Mouse (Mus musculus) embryonic facial prominence, embryonic 15.5 days (tissue): Measurements from ENCODE around the gene P2rx4. TPM values are rescaled to one million over a fixed set of nuclear protein-coding genes. Genes with fewer than 3 reads are reported as not detected.

Source experiments
- ATAC-seq: fragments of 200-750 bp; cut with Nextera tagmentation; 2 replicates; pipeline ENCODE4 v1.8.0; 2017; ENCODE audit warnings: low read depth, moderate TSS enrichment; ENCODE audit not compliant: insufficient number of reproducible peaks, low FRiP score, low TSS enrichment
- H3K27ac ChIP-seq: fragments of 300-500 bp; sonication (generic); replicated peaks from 2 replicates; pipeline ENCODE4 v1.5.1; 2015; ENCODE audit warnings: mild to moderate bottlenecking, inconsistent platforms
- H3K27me3 ChIP-seq: fragments of 300-500 bp; sonication (generic); 2 replicates; pipeline ENCODE4 v1.6.1; 2015; ENCODE audit warnings: inconsistent platforms
- H3K36me3 ChIP-seq: fragments of 300-500 bp; sonication (generic); 2 replicates; pipeline ENCODE4 v1.6.1; 2015; ENCODE audit warnings: mild to moderate bottlenecking, inconsistent platforms
- H3K4me1 ChIP-seq: fragments of 300-500 bp; sonication (generic); 2 replicates; pipeline ENCODE4 v1.6.1; 2015; ENCODE audit warnings: inconsistent platforms
- H3K4me2 ChIP-seq: fragments of 300-500 bp; sonication (generic); replicated peaks from 2 replicates; pipeline ENCODE4 v1.6.1; 2015; ENCODE audit warnings: mild to moderate bottlenecking, inconsistent platforms
- H3K4me3 ChIP-seq: fragments of 300-500 bp; sonication (generic); replicated peaks from 2 replicates; pipeline ENCODE4 v1.5.1; 2015; ENCODE audit warnings: mild to moderate bottlenecking, inconsistent platforms
- H3K9ac ChIP-seq: fragments of 300-500 bp; sonication (generic); 2 replicates; pipeline ENCODE4 v1.6.1; 2015; ENCODE audit warnings: inconsistent platforms
- H3K9me3 ChIP-seq: fragments of 300-500 bp; sonication (generic); replicated peaks from 2 replicates; pipeline ENCODE4 v1.6.1; 2016; ENCODE audit warnings: inconsistent platforms
- WGBS: fragments of 180-500 bp; shearing (Covaris S2); methylation state at CpG from one replicate; pipeline ENCODE4 v1.1.7; 2015; 5-methylcytosine and 5-hydroxymethylcytosine counted together
- polyA plus RNA-seq: library from polyadenylated mRNA; unstranded; fragments of >200 nt; fragmentation: Nextera tagmentation; extraction: Ambion mirVana; gene quantifications from 2 replicates; pipeline ENCODE4 v1.2.1, GENCODE M21; 2015

Gene P2rx4
- polyA plus RNA-seq, 1 experiment from 2014 or later = 23.3 TPM

DNA sequence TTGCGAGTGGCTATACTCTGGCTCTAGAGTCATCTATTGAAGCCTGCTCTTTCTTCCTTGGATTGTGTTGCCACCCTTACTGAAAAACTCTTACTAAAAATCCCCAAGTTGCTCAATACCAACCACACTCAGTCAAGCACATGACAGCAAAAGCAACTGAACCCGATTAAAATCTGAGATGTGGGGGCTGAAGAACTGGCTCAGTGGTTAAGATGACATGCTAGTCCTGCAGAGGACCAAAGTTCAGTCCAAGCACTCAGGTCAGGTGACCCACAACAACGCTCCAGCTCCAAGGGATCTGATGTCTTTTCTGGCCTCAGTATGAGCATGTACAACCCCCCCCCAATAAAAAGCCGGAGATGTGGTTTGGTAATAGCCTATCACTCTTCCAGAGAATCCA lies 2.8 kb upstream of the P2rx4 start:
- WGBS = 81% methylated on average over 4 of the region's 4 CpGs
- H3K27me3 ChIP-seq = no peaks in the 10 kb centered on the region
- no peak overlapping the region for H3K9ac ChIP-seq
- no peak overlapping the region for H3K27ac ChIP-seq
- H3K4me2 ChIP-seq = no peak overlapping the region
- no peak for ATAC-seq
- H3K4me1 ChIP-seq = peaks cover 6% of the 10 kb centered on the region; the same call in 1 of the 2 replicates
- no peaks in the 10 kb centered on the region for H3K36me3 ChIP-seq
- H3K9me3 ChIP-seq = no peaks in the 10 kb centered on the region
- no peak overlapping the region for H3K4me3 ChIP-seq

- Histone ChIP-seq H3K9me3 (no peaks in the 10 kb centered on the region), H3K4me3 (no peak overlapping the region), H3K4me1 (peaks cover 6% of the 10 kb centered on the region; the same call in 1 of the 2 replicates), H3K36me3 (no peaks in the 10 kb centered on the region), H3K27me3 (no peaks in the 10 kb centered on the region), H3K4me2 (no peak overlapping the region), H3K9ac (no peak overlapping the region), H3K27ac (no peak overlapping the region)
- 54% methylated on average over 3 of the region's 3 CpGs for WGBS
- ATAC-seq = no peak
These were observed 2.2 kb upstream of the P2rx4 start for GRCm38 (mm10) chr5:122705174-122705573.

DNA sequence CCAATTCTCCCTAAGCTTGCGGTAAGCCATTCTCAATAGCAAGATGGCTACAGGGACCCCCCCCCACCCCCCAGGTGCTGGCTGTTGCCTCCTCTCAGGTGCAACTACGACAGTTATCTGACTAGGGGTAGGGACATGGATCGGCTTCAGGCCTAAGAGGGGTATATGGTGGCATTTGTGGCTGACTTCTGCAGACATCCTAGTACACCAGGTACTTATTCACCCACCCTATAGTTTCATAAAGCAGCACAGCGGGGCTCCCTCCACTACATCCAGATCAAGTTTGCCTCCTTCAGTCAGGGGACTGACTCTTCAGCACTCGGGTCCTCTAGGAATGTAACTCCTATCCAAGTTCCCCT lies 448 bp upstream of the P2rx4 start:
- Histone ChIP-seq H3K4me2 (peak overlapping the region; percentile 76), H3K27me3 (no peaks in the 10 kb centered on the region), H3K9me3 (no peaks in the 10 kb centered on the region), H3K27ac (peak overlapping the region; percentile 85), H3K4me1 (peaks cover 6% of the 10 kb centered on the region; the same call in 1 of the 2 replicates), H3K4me3 (peak overlapping the region; percentile 73), H3K9ac (peak overlapping the region; percentile 75), H3K36me3 (no peaks in the 10 kb centered on the region)
- 0 out of 2 replicates have a peak, but pooled peaks have one; percentile 21 for ATAC-seq
- 32% methylated on average over 5 of the region's 5 CpGs for WGBS

DNA sequence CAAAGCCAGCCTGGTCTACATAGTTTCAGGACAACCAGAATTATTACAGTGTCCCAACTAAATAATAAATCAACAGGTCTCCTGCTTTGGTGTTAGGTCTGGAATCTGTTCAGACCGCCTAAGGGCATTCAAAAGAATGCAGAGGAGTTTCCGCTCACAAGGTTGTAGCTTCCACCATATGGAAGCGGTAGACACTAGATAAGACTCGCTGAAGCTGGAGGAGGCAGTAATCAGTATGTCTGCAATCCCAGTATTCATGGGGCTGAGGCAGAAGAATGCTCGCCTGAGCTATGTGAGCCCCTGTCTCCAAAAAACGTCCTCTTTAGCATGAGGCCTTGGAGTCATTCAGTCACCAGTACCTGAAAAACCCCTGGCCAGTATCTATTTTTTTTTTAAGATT lies 1.5 kb downstream of the P2rx4 start:
- Histone ChIP-seq H3K4me3 (no peak overlapping the region), H3K9me3 (no peaks in the 10 kb centered on the region), H3K27me3 (no peaks in the 10 kb centered on the region), H3K27ac (no peak overlapping the region), H3K9ac (no peak overlapping the region), H3K36me3 (no peaks in the 10 kb centered on the region), H3K4me2 (no peak overlapping the region), H3K4me1 (peaks cover 6% of the 10 kb centered on the region; the same call in 1 of the 2 replicates)
- no peak for ATAC-seq
- 60% methylated on average over 6 of the region's 6 CpGs for WGBS

DNA sequence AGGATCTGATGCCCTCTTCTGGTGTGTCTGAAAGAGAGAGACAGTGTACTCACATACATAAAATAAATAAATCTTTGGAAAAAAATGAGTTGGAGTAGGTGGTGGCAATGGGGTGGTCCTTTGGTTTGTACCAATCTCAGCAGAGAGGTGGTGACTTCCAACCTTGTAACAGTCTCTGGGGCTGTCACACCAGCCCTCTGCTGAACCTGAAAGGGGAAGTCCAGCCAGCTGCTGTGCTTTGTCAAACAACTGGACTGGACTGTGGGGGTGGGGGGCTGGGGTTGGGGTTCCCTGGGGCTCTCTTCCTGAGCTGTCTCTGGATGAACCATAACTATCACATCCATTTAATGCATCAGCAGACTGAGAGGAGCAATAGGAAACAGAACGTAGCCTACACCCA lies 8.4 kb downstream of the P2rx4 start:
- H3K9ac ChIP-seq = no peak overlapping the region
- H3K27me3 ChIP-seq = no peaks in the 10 kb centered on the region
- H3K4me2 ChIP-seq = no peak overlapping the region
- H3K36me3 ChIP-seq = no peaks in the 10 kb centered on the region
- H3K4me3 ChIP-seq = no peak overlapping the region
- 70% methylated on average over 1 of the region's 1 CpGs for WGBS
- H3K9me3 ChIP-seq = no peaks in the 10 kb centered on the region
- H3K4me1 ChIP-seq = no peaks in the 10 kb centered on the region
- no peak overlapping the region for H3K27ac ChIP-seq
- no peak for ATAC-seq

- H3K4me2 ChIP-seq = no peak overlapping the region
- no peak overlapping the region for H3K4me3 ChIP-seq
- no peak overlapping the region for H3K9ac ChIP-seq
- 96% methylated on average over 2 of the region's 2 CpGs for WGBS
- H3K4me1 ChIP-seq = no peaks in the 10 kb centered on the region
- no peaks in the 10 kb centered on the region for H3K36me3 ChIP-seq
- no peaks in the 10 kb centered on the region for H3K9me3 ChIP-seq
- no peaks in the 10 kb centered on the region for H3K27me3 ChIP-seq
- ATAC-seq = no peak
- H3K27ac ChIP-seq = no peak overlapping the region
These were observed 9.4 kb downstream of the P2rx4 start for GRCm38 (mm10) chr5:122716793-122717192.

GRCm38 (mm10) chr5:122718400-122718799 lies 11.1 kb downstream of the P2rx4 start:
- Histone ChIP-seq H3K27me3 (no peaks in the 10 kb centered on the region), H3K4me1 (no peaks in the 10 kb centered on the region), H3K4me2 (no peak overlapping the region), H3K9ac (no peak overlapping the region), H3K36me3 (no peaks in the 10 kb centered on the region), H3K4me3 (no peak overlapping the region), H3K27ac (no peak overlapping the region), H3K9me3 (no peaks in the 10 kb centered on the region)
- WGBS = 67% methylated on average over 7 of the region's 7 CpGs
- ATAC-seq = no peak

- WGBS = 94% methylated on average over 8 of the region's 8 CpGs
- no peaks in the 10 kb centered on the region for H3K36me3 ChIP-seq
- H3K4me3 ChIP-seq = no peak overlapping the region
- H3K4me1 ChIP-seq = no peaks in the 10 kb centered on the region
- H3K9me3 ChIP-seq = no peaks in the 10 kb centered on the region
- H3K27me3 ChIP-seq = no peaks in the 10 kb centered on the region
- no peak overlapping the region for H3K4me2 ChIP-seq
- H3K27ac ChIP-seq = no peak overlapping the region
- H3K9ac ChIP-seq = no peak overlapping the region
- ATAC-seq = no peak; the same call in 1 of the 2 replicates
These were observed 11.8 kb downstream of the P2rx4 start for GRCm38 (mm10) chr5:122719168-122719567.

GRCm38 (mm10) chr5:122725453-122725852 lies 18.1 kb downstream of the P2rx4 start:
- H3K36me3 ChIP-seq = no peaks in the 10 kb centered on the region
- 91% methylated on average over 13 of the region's 13 CpGs for WGBS
- no peak overlapping the region for H3K27ac ChIP-seq

GRCm38 (mm10) chr5:122726068-122726467 lies 18.7 kb downstream of the P2rx4 start:
- no peak overlapping the region for H3K4me3 ChIP-seq
- H3K4me2 ChIP-seq = no peak overlapping the region
- H3K36me3 ChIP-seq = no peaks in the 10 kb centered on the region
- H3K27me3 ChIP-seq = no peaks in the 10 kb centered on the region
- H3K9me3 ChIP-seq = no peaks in the 10 kb centered on the region
- H3K4me1 ChIP-seq = 0 out of 2 replicates have a peak, but pooled peaks cover 3% of the 10 kb centered on the region
- 20% methylated on average over 7 of the region's 7 CpGs for WGBS
- H3K27ac ChIP-seq = no peak overlapping the region
- ATAC-seq = no peak
- no peak overlapping the region for H3K9ac ChIP-seq

More at GRCm38 (mm10) chr5:122725453-122725852, 18.1 kb downstream of the P2rx4 start:
- H3K9me3 ChIP-seq = no peaks in the 10 kb centered on the region
- H3K4me3 ChIP-seq = no peak overlapping the region
- no peaks in the 10 kb centered on the region for H3K27me3 ChIP-seq
- ATAC-seq = no peak
- no peak overlapping the region for H3K9ac ChIP-seq
- H3K4me1 ChIP-seq = 0 out of 2 replicates have a peak, but pooled peaks cover 3% of the 10 kb centered on the region
- H3K4me2 ChIP-seq = no peak overlapping the region

DNA sequence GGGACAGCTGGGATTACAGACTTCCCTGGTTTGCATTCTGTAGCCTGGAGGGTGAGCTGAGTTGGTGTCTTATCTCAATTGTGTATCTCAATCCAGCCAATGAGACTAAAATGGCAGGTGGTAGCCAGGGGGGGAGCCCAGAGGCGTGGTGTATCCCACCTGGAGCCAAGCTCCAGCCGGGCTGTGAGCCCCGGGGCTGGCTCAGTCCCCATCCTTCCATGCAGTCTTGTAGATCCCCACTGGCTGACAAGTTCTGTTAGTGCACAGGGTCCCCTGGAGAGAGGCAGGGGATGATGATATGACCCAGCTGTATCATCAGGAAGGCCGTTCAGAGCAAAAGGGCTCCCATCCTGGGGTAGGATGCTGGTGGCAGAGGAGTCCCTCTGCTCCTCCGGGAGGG lies 19.3 kb downstream of the P2rx4 start:
- H3K4me2 ChIP-seq = no peak overlapping the region
- WGBS = 69% methylated on average over 5 of the region's 5 CpGs
- ATAC-seq = 0 out of 2 replicates have a peak, but pooled peaks have one; percentile 13

GRCm38 (mm10) chr5:122727096-122727495 lies 19.8 kb downstream of the P2rx4 start:
- WGBS = 90% methylated on average over 7 of the region's 7 CpGs
- no peak overlapping the region for H3K9ac ChIP-seq
- no peak overlapping the region for H3K4me3 ChIP-seq
- no peak overlapping the region for H3K27ac ChIP-seq
- no peaks in the 10 kb centered on the region for H3K9me3 ChIP-seq
- no peak overlapping the region for H3K4me2 ChIP-seq
- no peak for ATAC-seq
- H3K27me3 ChIP-seq = no peaks in the 10 kb centered on the region
- H3K36me3 ChIP-seq = no peaks in the 10 kb centered on the region
- peaks cover 11% of the 10 kb centered on the region for H3K4me1 ChIP-seq

More for the DNA sequence above, 19.3 kb downstream of the P2rx4 start:
- Histone ChIP-seq H3K4me3 (no peak overlapping the region), H3K27ac (no peak overlapping the region), H3K36me3 (no peaks in the 10 kb centered on the region), H3K9ac (no peak overlapping the region), H3K4me1 (peaks cover 7% of the 10 kb centered on the region; the same call in 1 of the 2 replicates), H3K9me3 (no peaks in the 10 kb centered on the region), H3K27me3 (no peaks in the 10 kb centered on the region)
